Mouse (Mus musculus) ES-Bruce4 (cell line): ENCODE data around the gene Fbxl2. TPM values are rescaled to one million over a fixed set of nuclear protein-coding genes. Genes with fewer than 3 reads are reported as not detected.
"Not testable (repeated sequence)": the region's sequence is repeated elsewhere in the genome, so short reads cannot be mapped to it uniquely, and the experiment has no call there.

Experiments used
- H3K27ac ChIP-seq: 2 replicates; pipeline ENCODE4 v1.5.1; 2012; ENCODE audit warnings: low read length, inconsistent platforms; ENCODE audit not compliant: insufficient read depth
- H3K27me3 ChIP-seq: 2 replicates; pipeline ENCODE4 v1.6.1; 2012; ENCODE audit warnings: mild to moderate bottlenecking, low read length, inconsistent platforms; ENCODE audit not compliant: control insufficient read depth, poor library complexity, insufficient read depth, severe bottlenecking
- H3K36me3 ChIP-seq: 2 replicates; pipeline ENCODE4 v1.6.1; 2012; ENCODE audit warnings: inconsistent platforms, mild to moderate bottlenecking, low read length, moderate library complexity; ENCODE audit not compliant: control insufficient read depth, poor library complexity, insufficient read depth, severe bottlenecking
- H3K4me1 ChIP-seq: one replicate; pipeline ENCODE4 v1.8.1; 2011; ENCODE audit warnings: low read length; ENCODE audit not compliant: control insufficient read depth, insufficient read depth
- H3K4me3 ChIP-seq: 2 replicates; pipeline ENCODE4 v1.5.1; 2011; ENCODE audit warnings: low read depth, mild to moderate bottlenecking, low read length
- H3K9ac ChIP-seq: 2 replicates; pipeline ENCODE4 v1.6.1; 2012; ENCODE audit warnings: low read depth, mild to moderate bottlenecking, inconsistent platforms; ENCODE audit not compliant: poor library complexity, severe bottlenecking
- H3K9me3 ChIP-seq: replicated peaks from 2 replicates; pipeline ENCODE4 v1.6.1; 2012; ENCODE audit warnings: mild to moderate bottlenecking, low read length, inconsistent platforms; ENCODE audit not compliant: control insufficient read depth, poor library complexity, insufficient read depth, severe bottlenecking
- CTCF ChIP-seq: IDR thresholded peaks from one replicate; pipeline ENCODE4 v1.8.1; 2011; ENCODE audit warnings: low read depth, low read length
- EP300 ChIP-seq: IDR thresholded peaks from 2 replicates; pipeline ENCODE4 v1.6.1; 2011; ENCODE audit warnings: low read depth, low read length; ENCODE audit not compliant: insufficient read depth
- POLR2A ChIP-seq: IDR thresholded peaks from one replicate; pipeline ENCODE4 v1.8.1; 2011; ENCODE audit warnings: low read length; ENCODE audit not compliant: insufficient read depth
- polyA plus RNA-seq: library from polyadenylated mRNA; stranded (reverse); fragments of >200 nt; gene quantifications from 2 replicates; pipeline ENCODE4 v1.2.4, GENCODE M21; 2011; ENCODE audit warnings: low read depth; ENCODE audit not compliant: missing spikeins, insufficient read depth, insufficient read length

Gene Fbxl2
- polyA plus RNA-seq = 6.9 and 8.6 TPM in 2 replicates

- Histone ChIP-seq H3K27ac (no peak within 1 kb of the TSS; the same call in 1 of the 2 replicates), H3K9ac (peak within 1 kb of the TSS; percentile 43), H3K4me1 (peaks cover 4% of the 10 kb centered on the region), H3K9me3 (no peaks in the 10 kb centered on the region), H3K27me3 (no peaks in the 10 kb centered on the region), H3K36me3 (no peaks in the 10 kb centered on the region), H3K4me3 (peak within 1 kb of the TSS; percentile 95)
- TF ChIP-seq POLR2A (peak; percentile 31), EP300 (0 out of 2 replicates have a peak, but pooled peaks have one; percentile 33), CTCF (no peak)
Observed at GRCm38 (mm10) chr9:114046028-114046427, at the start of gene Fbxl2. Gene Fbxl2, minus strand, starts transcription at chr9:114046191.

DNA sequence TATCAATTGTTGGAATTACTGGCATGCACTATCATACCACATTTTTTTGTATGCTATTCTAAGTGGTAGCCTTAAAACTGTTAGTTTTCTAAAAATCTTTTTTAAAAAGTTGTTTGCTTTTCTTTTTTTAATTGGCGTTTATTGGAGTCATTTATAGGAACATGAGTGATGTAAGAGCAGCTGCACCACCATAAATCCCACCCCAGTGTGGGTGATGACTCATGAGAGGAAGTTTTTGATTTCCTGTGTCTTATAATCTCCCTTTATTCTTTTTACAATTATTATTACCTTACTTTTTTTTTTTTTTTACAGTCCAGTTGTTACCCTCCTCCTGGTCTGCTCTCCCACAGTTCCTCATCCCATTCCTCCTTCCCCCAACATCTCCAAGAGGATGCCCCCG lies 48.9 kb upstream of the Fbxl2 start:
- no peak overlapping the region for H3K27ac ChIP-seq
- H3K9me3 ChIP-seq = no peaks in the 10 kb centered on the region
- H3K9ac ChIP-seq = no peak overlapping the region
- H3K36me3 ChIP-seq = no peaks in the 10 kb centered on the region
- TF ChIP-seq CTCF = no peak
- TF ChIP-seq POLR2A = no peak
- no peak for TF ChIP-seq EP300
- no peak overlapping the region for H3K4me3 ChIP-seq
- H3K4me1 ChIP-seq = no peaks in the 10 kb centered on the region
- H3K27me3 ChIP-seq = no peaks in the 10 kb centered on the region

DNA sequence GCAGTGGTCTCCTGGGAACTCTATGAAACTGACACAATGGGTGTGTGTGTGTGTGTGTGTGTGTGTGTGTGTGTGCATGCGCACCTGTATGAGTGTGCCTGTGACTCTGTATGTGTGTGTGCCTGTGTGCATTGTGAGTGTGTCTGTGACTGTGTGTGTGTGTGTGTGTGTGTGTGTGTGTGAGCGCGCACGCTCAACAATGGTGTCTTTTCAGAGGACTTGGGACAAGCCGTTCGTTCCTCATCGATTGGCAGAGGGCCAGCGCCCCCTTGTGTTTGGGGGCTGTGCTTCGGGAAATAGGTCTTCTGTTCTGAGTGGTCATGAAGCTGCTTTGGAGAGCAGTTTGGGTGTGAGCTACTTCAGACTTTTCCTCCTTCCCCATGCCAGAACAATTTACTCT lies 46.2 kb upstream of the Fbxl2 start:
- H3K9ac ChIP-seq, H3K27me3 ChIP-seq, H3K9me3 ChIP-seq, H3K27ac ChIP-seq, H3K36me3 ChIP-seq, H3K4me1 ChIP-seq: not testable (repeated sequence)
- peak overlapping the region; percentile 52 for H3K4me3 ChIP-seq
- TF ChIP-seq CTCF = peak; percentile 52

DNA sequence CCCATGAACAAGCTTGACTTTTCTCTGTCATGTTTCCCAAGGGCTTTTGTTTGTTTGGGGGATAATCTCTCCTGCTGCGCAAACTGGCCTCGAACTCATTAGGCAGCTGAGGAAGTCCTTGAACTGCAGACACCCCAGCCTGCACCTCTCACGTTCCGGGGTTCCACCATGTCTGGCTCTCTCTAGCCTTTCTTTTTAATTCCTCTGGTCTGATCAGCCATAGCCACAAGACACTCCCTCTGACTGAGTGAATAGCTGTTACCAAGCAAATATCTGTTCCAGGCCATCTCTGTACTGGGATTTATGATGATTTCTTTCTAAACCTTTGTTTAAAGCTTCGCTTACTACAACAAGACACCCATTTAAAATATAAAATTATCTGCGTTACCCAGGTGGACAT lies 42.9 kb upstream of the Fbxl2 start:
- H3K36me3 ChIP-seq, H3K9ac ChIP-seq, H3K27me3 ChIP-seq, H3K27ac ChIP-seq, H3K4me3 ChIP-seq, H3K9me3 ChIP-seq: not testable (repeated sequence)
- peaks cover 10% of the 10 kb centered on the region for H3K4me1 ChIP-seq

- no peaks in the 10 kb centered on the region for H3K27me3 ChIP-seq
- H3K27ac ChIP-seq = peak overlapping the region; percentile 11; the same call in 1 of the 2 replicates
- H3K4me1 ChIP-seq = peaks cover 10% of the 10 kb centered on the region
- no peak overlapping the region for H3K9ac ChIP-seq
- TF ChIP-seq CTCF = no peak
- no peak for TF ChIP-seq POLR2A
- 0 out of 2 replicates have a peak, but pooled peaks have one; percentile 6 for TF ChIP-seq EP300
- H3K9me3 ChIP-seq = no peaks in the 10 kb centered on the region
- no peak overlapping the region for H3K4me3 ChIP-seq
- H3K36me3 ChIP-seq = no peaks in the 10 kb centered on the region
Observed at GRCm38 (mm10) chr9:114087106-114087815, 41.3 kb upstream of the Fbxl2 start.

- H3K27ac ChIP-seq = no peak overlapping the region
- H3K27me3 ChIP-seq = no peaks in the 10 kb centered on the region
- H3K9me3 ChIP-seq = no peaks in the 10 kb centered on the region
- H3K9ac ChIP-seq = no peak overlapping the region
- H3K4me1 ChIP-seq = peaks cover 10% of the 10 kb centered on the region
- TF ChIP-seq POLR2A (no peak), CTCF (no peak), EP300 (no peak)
- H3K4me3 ChIP-seq = no peak overlapping the region
- no peaks in the 10 kb centered on the region for H3K36me3 ChIP-seq
Observed at GRCm38 (mm10) chr9:114086422-114086821, 40.4 kb upstream of the Fbxl2 start.
